Mouse (Mus musculus) lung, postnatal 14 days (tissue): ENCODE results near the gene Add3.
"Not testable (repeated sequence)": the region's sequence is repeated elsewhere in the genome, so short reads cannot be mapped to it uniquely, and the experiment has no call there.

Experiments
- DNase-seq: peaks from one replicate; pipeline ENCODE4 v3.0.0; 2021

The Add3 gene

DNA sequence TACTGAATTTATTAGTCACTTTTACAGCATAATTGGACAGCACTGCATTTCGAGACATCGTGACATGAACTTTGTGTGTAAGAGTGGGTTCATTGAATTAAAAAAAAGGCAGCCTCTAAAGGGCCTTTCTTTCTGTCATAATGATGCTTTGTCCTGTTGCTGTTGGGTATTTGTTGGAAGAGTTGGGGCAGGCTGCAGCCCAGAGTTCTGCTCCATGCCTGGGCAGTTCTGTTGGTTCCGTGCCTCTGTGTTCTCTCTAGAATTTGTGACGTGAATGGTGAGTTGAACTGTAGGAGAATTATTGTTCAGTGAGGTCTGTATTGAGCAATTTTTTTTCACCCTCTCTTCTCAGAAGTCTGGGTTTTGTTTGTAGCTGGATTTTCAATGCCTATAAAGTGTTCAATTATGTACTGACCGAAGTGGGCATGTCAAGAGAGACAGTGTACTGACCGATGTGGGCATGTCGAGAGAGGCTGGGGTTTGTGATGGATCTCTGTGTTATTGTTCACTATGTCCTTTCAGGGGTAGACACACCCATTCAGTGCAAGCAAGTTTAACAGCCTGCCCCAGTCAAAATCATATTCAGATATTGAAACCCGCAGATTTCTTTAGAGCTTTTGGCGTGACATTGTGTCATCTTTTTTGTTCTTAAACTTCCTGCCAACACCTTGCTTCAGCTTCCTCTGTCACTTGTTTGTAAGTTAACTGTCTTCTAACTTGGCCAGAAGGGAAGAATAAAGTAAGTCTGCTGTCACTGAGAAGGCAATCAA is 54.7 kb downstream of the Add3 start:
- no peak for DNase-seq

DNA sequence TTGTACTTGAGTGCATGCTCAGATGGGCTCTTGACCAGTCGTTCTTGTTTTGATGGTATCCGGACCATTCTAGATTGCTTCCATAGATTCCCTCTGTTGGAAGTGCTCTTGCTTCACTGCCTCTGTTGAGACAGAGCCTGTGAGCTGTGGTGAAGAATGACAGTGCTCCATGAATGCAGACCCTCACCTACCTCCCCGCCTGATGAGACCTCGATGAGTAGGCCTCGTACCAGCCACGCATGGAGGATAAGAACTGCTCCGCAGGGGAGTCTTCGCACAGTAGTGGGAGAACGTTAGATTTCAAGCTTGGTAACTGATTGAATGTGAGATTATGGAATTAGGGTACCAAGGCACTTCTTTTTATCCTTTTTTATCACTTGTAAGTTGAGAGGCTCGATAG is 56.7 kb downstream of the Add3 start:
- no peak for DNase-seq

DNA sequence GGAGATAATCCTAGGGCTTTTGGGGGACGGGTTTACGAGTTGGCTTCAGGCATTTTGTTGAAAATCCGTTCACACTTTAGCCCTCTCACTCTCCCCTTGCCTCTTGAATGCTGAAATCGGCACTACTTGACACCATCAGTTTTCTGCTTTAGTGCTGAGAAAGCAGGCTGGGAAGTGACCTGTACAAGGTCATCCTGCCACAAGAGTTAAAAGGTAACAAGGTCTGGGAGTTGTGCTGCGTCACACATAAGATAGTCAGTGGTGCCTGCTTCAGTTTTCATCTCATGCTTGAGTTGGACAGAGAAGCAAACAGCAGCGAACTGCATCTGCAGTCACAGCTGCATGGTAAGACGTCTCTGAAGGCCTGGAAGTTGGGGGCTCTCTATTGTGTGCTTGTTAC is 57.5 kb downstream of the Add3 start:
- no peak for DNase-seq

DNA sequence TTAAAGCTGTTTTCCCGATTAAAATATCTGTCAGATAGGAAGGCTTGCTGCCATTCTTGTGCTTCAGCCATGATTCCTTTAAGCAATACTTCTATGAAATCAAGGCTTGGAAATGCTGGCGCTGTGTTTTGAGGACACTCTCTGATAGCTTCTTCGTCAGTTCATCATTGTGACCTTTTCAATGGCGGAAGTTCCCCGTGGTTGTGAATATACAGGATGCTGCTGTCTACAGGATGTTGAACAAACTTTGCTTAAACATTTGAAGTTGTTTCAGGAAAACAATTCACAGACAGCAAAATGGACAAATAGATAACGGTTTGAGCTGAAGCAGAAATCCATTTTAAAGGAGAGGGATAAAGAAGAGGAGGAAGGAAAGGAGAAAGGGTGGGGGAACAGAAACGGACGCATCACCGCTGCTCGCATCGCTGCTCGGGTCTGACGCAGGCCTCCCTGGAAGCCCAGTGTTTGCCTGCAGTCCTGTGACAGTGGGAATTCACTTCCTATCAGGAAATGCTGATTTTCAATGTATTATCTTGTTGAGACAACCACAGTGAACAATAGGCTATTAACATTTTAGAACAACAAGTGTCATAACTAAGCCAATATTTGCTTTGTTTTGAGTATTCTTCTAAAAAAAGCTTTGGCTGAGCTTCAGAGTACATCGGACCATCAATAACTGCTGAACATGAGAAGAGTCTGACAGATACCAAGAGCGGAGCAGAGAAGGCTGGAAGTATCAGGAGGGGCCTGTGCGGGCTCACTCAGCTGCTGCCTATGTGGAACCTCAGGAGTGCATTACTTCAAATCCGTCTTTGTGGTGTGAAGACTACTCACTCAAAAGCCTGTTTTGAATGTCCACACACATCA is 58.7 kb downstream of the Add3 start:
- DNase-seq: peak; percentile 48

DNA sequence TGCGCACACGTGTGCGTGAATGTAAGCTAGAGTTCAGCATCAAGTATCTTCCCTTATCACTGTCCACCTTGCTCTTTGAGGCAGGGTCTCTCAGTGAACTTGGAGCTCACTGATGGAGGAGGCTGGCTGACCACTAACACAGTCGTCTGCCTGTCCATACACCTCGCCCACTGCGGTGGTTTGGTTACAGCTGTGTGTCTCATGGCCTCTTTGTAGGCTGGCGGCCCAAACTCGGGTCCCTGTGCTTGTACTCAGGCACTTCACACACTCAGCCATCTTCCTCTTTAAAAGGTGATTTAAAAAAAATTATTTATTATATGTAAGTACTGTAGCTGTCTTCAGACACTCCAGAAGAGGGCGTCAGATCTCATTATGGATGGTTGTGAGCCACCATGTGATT is 59.5 kb downstream of the Add3 start:
- no peak for DNase-seq

DNA sequence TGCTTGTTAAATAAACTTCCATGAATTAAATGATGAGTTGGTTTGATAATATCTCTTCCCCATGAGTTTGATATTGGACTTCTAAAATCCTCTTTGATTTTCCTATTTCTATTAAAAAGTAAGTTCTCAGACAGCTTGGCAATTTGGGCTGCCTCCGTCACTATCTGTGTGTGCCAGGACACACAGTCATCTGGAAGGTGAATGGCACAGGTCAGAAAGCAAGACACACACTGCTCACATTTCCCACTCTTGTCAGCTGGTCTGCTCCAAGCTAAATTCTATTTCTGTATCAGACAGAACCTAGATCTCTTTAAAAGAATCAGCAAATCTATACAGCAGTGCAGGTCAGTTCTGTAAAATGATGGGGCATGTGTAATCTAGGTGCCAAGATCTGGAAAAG is 61.9 kb downstream of the Add3 start:
- no peak for DNase-seq

DNA sequence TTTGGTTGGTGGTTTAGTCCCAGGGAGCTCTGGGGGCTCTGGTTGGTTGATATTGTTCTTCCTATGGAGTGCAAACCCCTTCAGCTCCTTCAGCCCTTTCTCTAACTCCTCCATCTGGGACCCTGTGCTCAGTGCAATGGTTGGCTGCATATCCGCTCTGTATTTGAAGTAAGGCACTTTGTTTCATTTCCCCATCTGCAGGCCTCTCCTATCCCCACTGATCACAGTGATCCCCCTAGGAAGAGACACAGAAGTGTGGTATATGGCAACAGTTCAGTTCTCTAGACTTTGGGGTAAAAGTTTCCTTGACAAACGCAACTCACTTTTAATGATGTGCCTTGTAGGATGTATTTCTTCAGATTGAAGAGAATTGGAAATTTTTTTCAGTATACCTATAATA is 66.7 kb downstream of the Add3 start:
- DNase-seq: no peak

DNA sequence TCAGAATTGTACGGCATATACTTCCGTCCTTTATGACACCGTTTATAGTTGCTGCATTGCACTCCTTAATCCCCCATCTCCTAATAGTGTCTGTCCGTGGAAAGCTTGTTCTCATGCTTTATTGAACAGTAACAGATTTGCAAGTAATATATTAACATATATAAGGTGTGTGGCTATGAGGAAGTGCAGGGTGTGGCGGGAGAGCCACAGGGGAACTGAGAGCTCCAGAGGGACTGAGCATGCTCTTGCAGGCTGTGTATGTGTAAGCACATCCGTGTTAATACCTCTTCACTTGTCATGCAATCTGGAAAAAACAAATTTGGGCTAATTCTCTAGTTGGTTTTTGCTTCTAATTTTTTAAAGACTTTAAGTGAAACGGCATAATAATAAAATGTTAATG is 68.6 kb downstream of the Add3 start:
- no peak for DNase-seq

DNA sequence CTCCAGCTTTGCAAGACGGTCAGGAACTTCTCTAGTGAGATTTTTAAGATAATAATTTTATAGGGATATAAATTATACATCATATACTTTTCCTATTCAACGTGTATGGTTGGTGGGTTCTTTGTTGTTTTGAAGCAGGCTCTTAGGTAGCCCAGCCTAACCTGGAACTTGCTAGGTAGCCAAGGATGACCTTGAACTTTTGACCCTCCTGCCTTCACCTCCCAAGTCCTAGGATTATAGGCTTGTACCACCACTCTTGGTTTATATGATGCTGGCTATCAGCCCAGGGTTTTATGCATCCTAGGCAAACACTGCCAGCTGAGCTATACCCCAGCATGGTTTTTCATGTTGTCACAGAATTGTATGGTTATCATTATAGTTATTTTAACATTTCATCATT is 70.0 kb downstream of the Add3 start:
- DNase-seq: no peak

DNA sequence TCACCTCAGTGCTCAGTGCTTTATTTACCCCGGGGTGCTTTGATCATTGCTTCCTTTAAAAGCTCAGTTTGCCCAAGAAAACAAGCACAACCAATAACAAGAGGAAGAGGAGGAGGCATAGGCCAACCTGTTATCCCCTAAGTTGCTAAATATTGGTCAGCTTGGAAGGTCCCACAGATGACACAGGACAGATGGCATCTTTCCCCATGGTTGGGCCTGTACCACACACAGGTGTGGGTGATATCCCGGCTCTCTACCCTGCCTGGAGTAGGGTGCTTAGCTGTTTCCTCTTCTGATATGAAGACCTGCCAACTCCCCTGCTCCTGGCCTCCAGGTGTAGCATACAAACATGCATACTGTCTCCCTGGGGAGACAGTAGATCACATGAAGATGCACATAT is 75.1 kb downstream of the Add3 start:
- no peak for DNase-seq

DNA sequence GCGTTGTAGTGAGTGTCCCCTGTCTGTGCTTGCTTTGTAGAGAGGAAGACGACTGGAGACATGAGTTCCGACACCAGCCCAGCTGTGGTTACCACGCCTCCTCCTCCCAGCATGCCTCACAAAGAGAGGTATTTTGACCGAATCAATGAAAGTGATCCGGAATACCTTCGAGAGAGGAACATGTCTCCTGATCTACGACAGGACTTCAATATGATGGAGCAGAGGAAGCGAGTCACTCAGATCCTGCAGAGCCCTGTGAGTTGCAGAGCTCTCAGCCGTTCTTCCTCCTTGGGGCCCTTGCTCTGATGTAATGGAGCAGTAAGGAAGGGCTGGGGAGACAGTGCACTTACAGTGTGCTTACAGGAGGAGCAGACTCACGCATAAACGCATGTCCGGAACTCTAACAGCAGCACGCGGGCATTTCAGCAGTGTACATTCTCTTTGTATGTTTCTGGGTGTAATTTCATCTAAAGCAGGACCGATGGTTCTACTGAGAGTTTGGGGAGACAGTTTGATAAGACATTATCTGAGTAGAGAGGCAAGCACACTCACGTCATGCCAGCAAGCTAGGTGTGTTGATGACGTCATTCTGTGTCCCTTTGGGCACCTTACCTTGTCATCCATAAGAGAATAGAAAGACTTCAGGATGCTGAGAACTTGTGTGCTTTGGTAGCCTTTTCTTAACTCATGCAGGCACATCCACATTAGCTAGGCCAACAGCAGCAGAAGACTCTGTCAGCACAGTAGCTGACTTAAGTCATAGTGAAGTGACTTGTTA is 76.7 kb downstream of the Add3 start:
- no peak for DNase-seq

DNA sequence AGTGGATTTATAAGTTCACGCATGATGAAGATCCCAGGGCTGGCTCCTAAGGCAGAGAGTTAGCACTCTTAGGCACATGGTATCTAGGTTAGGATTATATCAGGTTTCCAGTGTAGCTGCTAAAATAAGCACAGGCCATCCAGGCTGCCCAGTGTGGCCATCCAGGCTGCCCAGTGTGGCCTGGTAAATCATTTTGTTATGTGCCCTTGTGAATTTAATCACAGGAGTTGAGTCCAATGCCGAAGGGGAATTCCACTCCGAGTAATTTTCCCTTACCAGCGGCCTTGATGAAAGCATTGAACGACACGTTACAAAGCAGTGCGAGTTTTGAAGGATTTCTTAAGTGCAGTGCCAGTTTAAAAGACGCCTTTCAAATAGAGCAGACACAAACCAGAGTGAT is 77.6 kb downstream of the Add3 start:
- no peak for DNase-seq

DNA sequence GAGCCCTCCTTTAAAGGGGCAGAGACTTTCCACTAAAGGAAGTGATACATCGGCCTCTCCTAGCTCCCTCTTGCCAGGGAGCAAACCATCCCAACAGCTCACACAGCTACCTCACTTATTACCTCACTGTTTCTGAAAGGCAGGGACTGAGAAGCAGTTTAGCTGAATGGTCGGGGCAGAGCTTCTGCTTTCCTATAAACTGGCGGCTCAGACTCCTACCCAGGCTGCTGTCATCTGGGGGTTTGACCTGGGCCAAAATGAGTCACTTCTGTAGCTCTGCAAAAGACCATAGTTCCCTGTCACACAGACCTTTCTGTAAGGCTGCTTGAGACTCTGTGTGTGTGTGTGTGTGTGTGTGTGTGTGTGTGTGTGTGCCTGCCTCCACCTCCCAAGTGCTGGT is 79.1 kb downstream of the Add3 start:
- DNase-seq: no peak

DNA sequence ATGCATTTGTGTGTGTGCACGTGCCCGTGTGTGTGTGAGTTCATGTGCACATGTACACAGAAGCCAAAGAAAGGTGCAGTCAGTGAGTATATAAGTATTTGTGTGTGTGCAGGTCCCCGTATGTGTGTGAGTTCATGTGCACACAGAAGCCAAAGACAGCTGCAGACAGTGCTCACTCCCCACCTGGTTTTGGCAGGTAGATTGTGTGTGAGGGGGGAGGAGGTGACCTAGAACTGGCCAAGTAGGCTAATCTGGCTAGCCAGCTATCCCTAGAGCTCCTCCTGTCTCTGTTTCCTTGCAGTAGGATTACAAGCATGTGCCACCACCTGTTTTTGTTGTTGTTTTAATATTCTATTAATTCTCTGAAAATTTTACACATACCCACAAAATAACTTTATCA is 80.9 kb downstream of the Add3 start:
- no peak for DNase-seq

DNA sequence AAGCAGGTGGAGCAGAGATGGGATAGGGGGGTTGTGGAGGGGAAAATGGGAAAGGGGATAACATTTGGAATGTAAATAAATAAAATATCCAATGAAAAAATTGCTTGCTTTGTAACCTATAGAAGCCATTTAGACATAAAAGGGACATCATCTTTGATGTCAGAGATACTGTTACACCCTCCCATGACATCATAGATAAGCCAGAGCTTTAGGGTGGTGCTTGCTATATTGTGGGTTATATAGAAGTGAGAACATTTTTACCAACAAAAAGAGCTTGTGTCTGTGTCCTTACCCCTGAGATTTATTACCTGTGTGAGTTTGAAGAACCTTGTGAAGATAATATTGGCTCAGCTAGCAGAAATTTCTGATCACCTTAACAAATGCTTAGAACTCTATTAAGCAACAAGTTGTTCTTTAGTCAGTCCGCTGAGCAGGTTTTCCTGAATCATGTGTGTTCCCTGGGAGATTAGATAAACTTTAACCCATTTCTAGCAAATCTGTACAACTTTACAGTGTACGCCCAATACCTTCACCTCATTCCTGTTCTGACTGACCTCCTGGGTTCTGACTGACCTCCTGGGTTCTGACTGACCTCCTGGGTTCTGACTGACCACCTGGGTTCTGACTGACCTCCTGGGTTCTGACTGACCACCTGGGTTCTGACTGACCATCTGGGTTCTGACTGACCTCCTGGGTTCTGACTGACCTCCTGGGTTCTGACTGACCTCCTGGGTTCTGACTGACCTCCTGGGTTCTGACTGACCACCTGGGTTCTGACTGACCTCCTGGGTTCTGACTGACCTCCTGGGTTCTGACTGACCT is 85.2 kb downstream of the Add3 start:
- not testable (repeated sequence) for DNase-seq

DNA sequence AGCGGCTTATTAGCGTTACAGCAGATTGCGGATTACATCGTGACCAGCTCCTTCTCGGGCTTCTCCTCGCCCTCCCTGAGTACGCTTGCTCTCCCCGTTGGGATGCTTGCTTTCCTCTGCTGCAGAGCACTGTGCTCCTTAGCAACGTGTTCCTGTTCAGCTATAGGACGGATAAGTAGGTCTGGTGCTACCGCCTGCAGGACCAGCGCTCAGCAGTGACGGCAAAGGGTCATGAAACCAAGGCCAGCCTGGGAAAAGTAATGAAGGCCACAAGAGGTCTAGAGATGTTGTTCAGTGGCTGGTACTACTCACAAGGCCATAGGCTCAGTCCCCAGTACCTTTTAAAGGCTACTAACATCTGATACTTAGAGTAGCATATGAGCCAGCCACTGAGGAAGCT is 86.4 kb downstream of the Add3 start:
- no peak for DNase-seq

DNA sequence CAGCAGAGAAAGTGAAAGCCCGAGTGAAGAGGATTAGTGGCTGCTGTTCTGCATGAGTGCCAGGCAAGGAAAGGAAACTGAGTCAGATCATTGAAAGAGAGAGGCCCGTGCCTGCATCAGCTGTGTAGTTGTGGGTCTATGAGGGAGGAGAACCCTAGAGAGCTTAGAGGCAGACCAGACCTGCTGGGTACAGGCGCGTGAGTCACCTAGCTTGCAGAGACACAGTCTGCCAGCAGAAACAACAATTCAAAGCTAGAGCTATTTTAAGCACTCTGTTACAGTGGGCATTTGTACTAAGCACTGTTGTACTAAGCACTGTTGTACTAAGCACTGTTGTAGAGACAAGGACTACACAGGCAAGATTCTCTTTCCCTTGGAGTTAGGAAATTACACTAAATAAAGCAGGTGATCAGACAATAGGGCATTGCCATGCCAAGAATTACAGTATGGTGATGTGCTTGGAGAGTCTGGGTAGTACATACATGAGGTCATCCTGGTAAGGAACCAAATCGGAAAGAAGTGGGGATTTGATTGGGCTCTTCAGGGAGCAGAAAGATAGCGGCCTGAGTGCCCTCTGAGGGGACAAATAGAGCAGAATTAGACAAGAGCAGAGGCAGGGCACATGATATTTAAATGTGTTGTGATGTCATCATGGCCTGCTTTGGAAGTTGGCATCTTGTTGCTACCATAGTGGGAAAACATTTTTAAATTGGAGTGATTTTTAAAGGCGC is 88.0 kb downstream of the Add3 start:
- DNase-seq: no peak

DNA sequence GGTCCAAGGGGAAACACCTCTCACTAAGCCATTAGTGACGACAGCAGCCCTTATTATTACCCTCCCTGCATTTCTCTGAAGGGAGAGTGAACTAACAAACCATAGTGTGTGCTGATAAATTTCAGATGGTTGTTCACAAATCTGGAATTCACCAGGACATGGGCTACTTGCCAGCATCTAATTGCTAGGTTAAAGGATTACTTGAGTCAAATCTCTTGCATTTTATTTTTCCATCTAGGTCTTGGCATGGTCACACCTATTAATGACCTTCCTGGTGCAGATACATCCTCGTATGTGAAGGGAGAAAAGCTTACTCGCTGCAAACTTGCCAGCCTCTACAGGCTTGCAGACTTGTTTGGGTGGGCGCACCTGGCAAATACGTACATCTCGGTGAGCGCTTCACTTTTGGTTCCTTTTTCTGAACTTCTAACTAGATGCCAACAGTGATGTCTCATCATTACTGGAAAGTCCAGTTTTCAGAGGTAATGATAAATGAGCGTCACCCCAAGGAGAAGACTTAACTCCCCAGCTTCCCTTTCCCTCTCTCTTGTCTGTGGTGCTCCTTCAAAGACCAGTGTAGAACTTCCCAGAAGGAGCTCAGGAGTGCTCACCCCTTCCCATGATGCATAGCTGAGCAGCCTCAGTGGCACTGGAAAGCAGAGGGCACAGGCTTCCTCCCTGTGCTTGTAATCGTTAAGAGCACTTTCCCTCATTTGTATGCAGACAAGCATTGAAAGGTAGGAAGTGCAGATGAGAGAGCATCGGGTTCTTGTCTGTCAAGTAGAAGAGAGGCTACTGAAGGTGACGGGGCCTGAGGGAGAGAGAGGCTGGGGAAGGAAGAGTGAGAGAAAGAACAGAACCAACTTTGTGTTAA is 90.9 kb downstream of the Add3 start:
- no peak for DNase-seq

DNA sequence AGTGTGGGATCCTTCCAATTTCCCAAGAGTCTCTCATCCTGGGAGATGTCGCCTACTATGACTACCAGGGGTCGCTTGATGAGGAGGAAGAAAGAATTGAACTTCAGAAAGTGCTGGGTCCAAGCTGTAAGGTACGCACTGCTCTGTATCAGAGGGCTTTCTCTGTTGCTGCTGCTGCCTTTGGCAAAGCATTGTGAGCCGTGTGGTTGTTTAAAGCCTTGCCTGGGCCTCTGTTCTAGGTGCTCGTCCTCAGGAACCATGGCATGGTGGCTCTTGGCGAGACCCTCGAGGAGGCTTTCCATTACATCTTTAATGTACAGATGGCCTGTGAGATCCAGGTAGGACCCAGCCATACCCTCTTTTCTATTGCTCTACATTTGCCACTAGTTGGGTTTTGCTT is 93.3 kb downstream of the Add3 start:
- no peak for DNase-seq

DNA sequence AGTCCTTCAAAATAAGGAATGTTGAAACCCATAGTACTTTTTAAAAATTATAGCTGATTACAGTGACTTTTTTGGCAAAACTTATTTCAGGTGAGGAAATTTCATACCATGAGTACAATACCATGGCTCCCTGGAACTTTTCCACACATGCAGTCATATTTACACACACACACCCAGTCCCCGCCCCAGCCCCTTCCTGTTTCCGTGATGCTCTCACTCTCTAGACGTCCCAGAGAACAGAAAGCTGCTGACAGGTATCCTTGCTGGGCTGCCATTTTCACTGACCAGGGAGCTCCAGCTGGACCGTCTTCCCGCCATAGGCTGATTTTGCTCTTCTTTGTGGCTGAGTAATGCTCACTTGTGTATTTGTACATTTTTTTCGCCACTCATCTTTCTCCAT is 101.6 kb downstream of the Add3 start:
- DNase-seq: no peak

DNA sequence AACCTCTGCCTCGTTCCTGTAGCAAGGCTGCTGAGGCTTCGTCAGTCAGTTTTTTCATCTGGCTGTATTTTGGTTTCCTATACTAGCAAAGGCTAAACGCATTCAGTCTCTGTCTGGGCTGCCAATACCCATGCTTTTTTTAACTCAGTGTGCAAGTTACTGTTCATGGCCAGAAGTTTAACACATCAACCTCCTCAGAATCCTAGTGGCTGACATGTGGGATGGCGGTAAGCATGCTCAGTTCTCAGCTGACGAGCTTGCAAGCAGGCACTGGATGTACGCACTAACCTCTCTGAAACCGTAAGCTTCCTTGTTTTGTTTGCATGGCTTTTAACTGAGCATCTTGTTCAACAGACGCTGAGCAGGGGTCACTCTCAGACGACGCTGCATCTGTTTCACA is 103.7 kb downstream of the Add3 start:
- DNase-seq: no peak
